10 mouse cellular contexts compared by ENCODE assay signal in the genomic region with DNA sequence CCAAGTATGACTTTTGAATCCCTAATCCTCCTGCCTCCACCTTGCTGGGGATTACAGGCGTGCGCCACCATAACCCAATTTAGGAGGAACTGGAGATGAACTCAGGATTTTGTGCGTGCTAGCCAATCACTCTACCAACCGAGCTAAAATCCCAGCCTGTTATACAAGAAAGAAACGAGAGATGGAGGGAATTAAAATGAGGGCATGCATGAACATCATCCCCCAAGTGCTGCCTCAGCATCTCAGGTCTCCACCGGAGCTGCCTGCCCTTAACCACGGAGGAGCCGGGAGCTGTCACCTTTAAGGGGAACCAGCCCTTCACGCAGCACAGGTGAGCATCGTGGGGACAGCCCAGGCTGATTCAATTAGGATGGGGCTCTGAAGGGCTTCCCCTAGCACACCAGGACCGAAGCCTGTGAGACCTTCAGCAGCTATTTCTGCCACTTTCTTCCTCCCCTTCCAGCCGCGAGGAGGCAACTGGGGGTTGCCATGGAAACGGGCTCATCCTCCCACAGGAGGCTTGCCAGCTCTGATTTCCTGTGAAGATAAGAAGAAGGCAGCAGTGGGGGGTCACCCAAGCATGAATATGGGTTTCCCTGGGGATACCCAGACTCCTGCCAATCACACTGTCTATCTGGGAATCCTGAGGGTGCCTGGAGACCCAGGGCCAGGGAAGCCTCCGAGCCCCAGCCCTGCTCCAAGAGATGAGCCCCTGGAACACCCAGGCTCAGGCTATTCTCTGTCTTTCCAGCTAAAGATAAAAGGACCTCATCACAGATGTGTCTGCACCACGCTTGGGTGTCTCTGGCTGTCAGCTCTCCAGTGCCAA. TPM values are rescaled to one million over a fixed set of nuclear protein-coding genes. Genes with fewer than 3 reads are reported as not detected.
DNase-seq lines count a peak whose midpoint lies in the region; ATAC-seq and TF ChIP-seq lines count a peak whose summit lies in the region.
"Had no signal": no experiment of that assay in that cellular context is flagged by ENCODE, and none has a peak within 500 bp of the region (broad histone marks: within the 10 kb centered on the region; RNA-seq: fewer than 3 reads in every experiment).

No protein-coding gene starts in this region.

- peak overlapping the region; percentile 40 for H3K4me2 ChIP-seq in neural tube, embryonic 15.5 days
- no peak overlapping the region for H3K4me2 ChIP-seq in stomach, postnatal 0 days (replicated peaks; ENCODE audit: low read depth)

- no peaks in the 10 kb centered on the region for H3K9me3 ChIP-seq in neural tube, embryonic 15.5 days (replicated peaks)
- no peaks in the 10 kb centered on the region for H3K9me3 ChIP-seq in stomach, postnatal 0 days (ENCODE audit: control insufficient read depth, low read length)

- H3K9ac ChIP-seq in neural tube, embryonic 15.5 days (replicated peaks) = peak overlapping the region; percentile 29
- H3K9ac ChIP-seq in stomach, postnatal 0 days (ENCODE audit: low read length) = no peak overlapping the region

- DNase-seq in cerebellum, postnatal 10 days = peak; percentile 71 to 73
- no peak for DNase-seq in cerebellum, adult 11-12 months
- peak; percentile 91 to 93 for DNase-seq in frontal cortex, postnatal 36 days (ENCODE audit: low spot score in 2 of 2)
- DNase-seq in layer of hippocampus, postnatal 14 days (ENCODE audit: low spot score in 2 of 2) = peak; percentile 73 to 78
- no peak for DNase-seq in ovary, adult 18-20 months (ENCODE audit: low spot score)
- DNase-seq in heart, postnatal 10 days = no peak
- no peak for DNase-seq in stomach, postnatal 0 days (ENCODE audit: low spot score)

- ATAC-seq in neural tube, embryonic 15.5 days (ENCODE audit: low FRiP score) = peak; percentile 77
- ATAC-seq in stomach, postnatal 0 days (ENCODE audit: low FRiP score, low TSS enrichment) = no peak

- peaks cover 25% of the 10 kb centered on the region for H3K4me1 ChIP-seq in neural tube, embryonic 15.5 days
- no peaks in the 10 kb centered on the region for H3K4me1 ChIP-seq in stomach, postnatal 0 days (replicated peaks; ENCODE audit: control insufficient read depth, insufficient read depth)

- H3K27me3 ChIP-seq in neural tube, embryonic 15.5 days (replicated peaks) = no peaks in the 10 kb centered on the region
- H3K27me3 ChIP-seq in stomach, postnatal 0 days (ENCODE audit: control insufficient read depth, insufficient read depth, low read length) = no peaks in the 10 kb centered on the region

- H3K27ac ChIP-seq in neural tube, embryonic 15.5 days (replicated peaks) = peak overlapping the region; percentile 87
- H3K27ac ChIP-seq in stomach, postnatal 0 days (replicated peaks) = no peak overlapping the region

- TF ChIP-seq EP300 in stomach, postnatal 0 days (optimal IDR thresholded peaks at IDR 0.05) = no peak

- no peaks in the 10 kb centered on the region for H3K36me3 ChIP-seq in neural tube, embryonic 15.5 days
- no peaks in the 10 kb centered on the region for H3K36me3 ChIP-seq in stomach, postnatal 0 days (ENCODE audit: control insufficient read depth, insufficient read depth, low read length)

- no peak for TF ChIP-seq CTCF in stomach, postnatal 0 days (IDR thresholded peaks at IDR 0.05; ENCODE audit: low read depth)

- 27% methylated on average over 16 of the region's 16 CpGs for WGBS in neural tube, embryonic 15.5 days
- WGBS in stomach, postnatal 0 days = 61% methylated on average over 15 of the region's 16 CpGs

- 0 out of 2 replicates have a peak overlapping the region, but pooled peaks have one; percentile 3 for H3K4me3 ChIP-seq in neural tube, embryonic 15.5 days (replicated peaks)
- H3K4me3 ChIP-seq in stomach, postnatal 0 days (ENCODE audit: low read depth, low read length) = no peak overlapping the region

- intact Hi-C loops in heart, postnatal 10 days (cut with DNase I) = no loop called here

RNA-seq across cellular contexts. Expression of a gene that starts 11.7 kb away (rescaled TPM):
- 10 to 100 TPM; 62.0 to 69.6 TPM for total RNA-seq in layer of hippocampus, postnatal 14 days (2021)
- polyA plus RNA-seq in neural tube, embryonic 15.5 days (2015; fragmentation: Nextera tagmentation; extraction: Ambion mirVana) = 3.8 and 3.9 TPM in 2 replicates
- 10 to 100 TPM; 45.4 to 50.2 TPM for total RNA-seq in heart, postnatal 10 days (2021)
- 1.6 and 1.9 TPM in 2 replicates for polyA plus RNA-seq in stomach, postnatal 0 days (2015; fragmentation: Nextera tagmentation; extraction: Ambion mirVana)
- polyA plus RNA-seq: C2C12 had no signal

RNA-seq across cellular contexts. Expression of a gene that starts 38.7 kb away (rescaled TPM):
- 1 to 10 TPM; 1.3 to 2.1 TPM for total RNA-seq in layer of hippocampus, postnatal 14 days (2021)
- 5.6 and 6.7 TPM in 2 replicates for polyA plus RNA-seq in neural tube, embryonic 15.5 days (2015; fragmentation: Nextera tagmentation; extraction: Ambion mirVana)
- total RNA-seq in heart, postnatal 10 days (2021) = 10 to 100 TPM; 35.8 to 39.7 TPM
- polyA plus RNA-seq in stomach, postnatal 0 days (2015; fragmentation: Nextera tagmentation; extraction: Ambion mirVana) = 21.9 and 26.7 TPM in 2 replicates
- total RNA-seq: common myeloid progenitor, adult 5-6 weeks had no signal

Comparison
In these comparisons a context has a peak if more than half of its experiments do, and no peak if none do; other contexts are left out.
1. DNase-seq: peak in cerebellum, postnatal 10 days (2 of 2), frontal cortex, postnatal 36 days (2 of 2) and layer of hippocampus, postnatal 14 days (2 of 2); none in cerebellum, adult 11-12 months (single experiment), ovary, adult 18-20 months (single experiment), heart, postnatal 10 days (0 of 2) and stomach, postnatal 0 days (single experiment).
2. RNA of a gene that starts 38.7 kb away (total RNA-seq): 35.8 to 39.7 TPM in heart, postnatal 10 days; 1.3 to 2.1 TPM in layer of hippocampus, postnatal 14 days; every median in the first group is over 10 times any median in the second.